Mouse (Mus musculus): Measurements from ENCODE around the gene Kcng1.

DNA sequence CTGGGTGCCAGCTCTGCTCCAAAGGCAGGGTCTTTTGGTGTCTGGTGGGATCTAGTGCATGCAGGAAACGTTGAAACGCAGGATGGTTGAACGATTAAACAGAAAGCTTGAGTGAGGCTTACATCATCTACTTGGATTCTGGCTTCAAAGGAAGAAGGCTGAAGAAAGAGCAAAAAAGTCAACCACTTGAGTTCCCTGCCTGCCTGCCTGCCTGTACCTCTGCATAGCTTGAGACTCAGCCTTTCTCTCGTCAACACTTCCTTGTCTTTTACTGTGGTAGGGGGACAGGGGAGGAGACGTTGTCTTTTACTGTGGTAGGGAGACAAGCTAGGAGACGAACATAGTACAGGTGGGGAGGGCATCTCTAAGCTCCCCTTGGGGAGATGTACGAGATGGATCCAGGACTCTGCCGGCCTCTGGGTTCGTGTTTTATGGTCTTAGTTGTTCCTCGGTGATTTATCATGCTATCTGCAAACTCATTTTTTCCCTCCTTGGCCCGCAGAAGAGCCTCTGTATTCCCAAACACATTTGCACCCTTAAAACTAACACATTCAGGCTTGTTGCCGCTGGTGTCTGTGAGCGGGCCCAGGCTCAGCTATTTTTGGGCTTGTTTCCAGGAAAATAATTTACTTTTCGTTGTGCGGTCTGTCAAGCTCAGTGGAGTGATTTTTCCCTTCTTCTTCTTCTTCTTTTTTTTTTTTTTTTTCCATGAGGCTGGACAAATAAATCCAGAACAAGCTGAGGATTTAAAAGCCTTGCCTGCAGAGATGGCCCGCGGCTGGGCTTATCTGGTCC lies 39.0 kb upstream of the Kcng1 start:
- TF ChIP-seq CTCF (IDR thresholded peaks at IDR 0.05) (no peak), EP300 (IDR thresholded peaks at IDR 0.05) (no peak)

Measured in lung, postnatal 0 days (tissue).